Mouse (Mus musculus): ENCODE data around the gene Cd99l2.

DNA sequence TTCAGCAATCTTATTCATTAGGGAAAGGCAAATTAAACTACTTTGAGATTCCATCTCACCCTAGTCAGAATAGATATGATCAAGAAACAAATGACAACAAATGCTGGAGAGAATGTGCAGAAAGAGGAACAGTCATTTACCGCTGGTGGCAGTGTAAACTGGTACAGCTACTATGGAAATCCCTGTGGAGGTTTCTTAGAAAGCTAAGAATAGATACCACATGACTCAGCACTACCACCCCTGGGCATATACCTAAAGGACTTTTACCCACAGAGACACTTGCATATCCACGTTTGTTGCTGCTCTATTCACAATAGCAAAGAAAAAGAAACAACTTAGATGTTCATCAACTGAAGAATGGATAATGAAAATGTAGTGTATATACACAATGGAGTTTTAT lies 31.7 kb upstream of the Cd99l2 start:
- no peak for TF ChIP-seq CTCF (IDR thresholded peaks at IDR 0.05; ENCODE audit: low read depth, low read length)
- TF ChIP-seq POLR2A (IDR thresholded peaks at IDR 0.05; ENCODE audit: borderline replicate concordance, low read depth, low read length): no peak
